Mouse (Mus musculus): ENCODE data around the gene Plac9b. TPM values are rescaled to one million over a fixed set of nuclear protein-coding genes. Genes with fewer than 3 reads are reported as not detected.

Gene Plac9b
- total RNA-seq, 2 experiments from 2014 or later, result 9.9 to 11.1 TPM

Other genes starting within 250 kb of the Plac9b start
- gene Cphx1, start 244.2 kb downstream of the Plac9b start, total RNA-seq (2021), result not detected
- under 1 TPM in 1 of 2 experiments, not detected in 1; 0.47 TPM for gene Duxbl1, start 203.9 kb downstream of the Plac9b start, total RNA-seq (2021)
- gene Gm9780, start 139.8 kb downstream of the Plac9b start, total RNA-seq (2021), result 1 to 10 TPM; 3.0 to 5.3 TPM
- 10 to 100 TPM; 34.3 to 34.5 TPM for gene Tmem254c, start 115.1 kb downstream of the Plac9b start, total RNA-seq (2021)
- gene Cphx2, start 101.0 kb downstream of the Plac9b start, total RNA-seq (2021), result not detected
- gene Cphx3, start 100.2 kb downstream of the Plac9b start, total RNA-seq (2021), result not detected
- 1 to 10 TPM; 1.5 to 2.6 TPM for gene Duxbl2, start 64.1 kb downstream of the Plac9b start, total RNA-seq (2021)
- gene Tmem254b, start 24.6 kb upstream of the Plac9b start, total RNA-seq (2021), result 10 to 100 TPM; 16.2 to 17.3 TPM
- under 1 TPM; 0.35 to 0.49 TPM for gene Duxbl3, start 75.5 kb upstream of the Plac9b start, total RNA-seq (2021)